Mouse (Mus musculus): ENCODE data around the gene B3galt6. TPM values are rescaled to one million over a fixed set of nuclear protein-coding genes. Genes with fewer than 3 reads are reported as not detected.

The B3galt6 gene
- total RNA-seq, 1 experiment from 2014 or later: 9.7 TPM

- no peak for DNase-seq
Observed at GRCm38 (mm10) chr4:155991211-155991907, 1.1 kb downstream of the B3galt6 start.

GRCm38 (mm10) chr4:155983788-155984187, 8.7 kb downstream of the B3galt6 start:
- no peak for DNase-seq

- DNase-seq: no peak
Observed at GRCm38 (mm10) chr4:155981436-155982082, 10.9 kb downstream of the B3galt6 start.

- DNase-seq: no peak
Observed at GRCm38 (mm10) chr4:155973239-155973638, 19.2 kb downstream of the B3galt6 start.

- no peak for DNase-seq
Observed at GRCm38 (mm10) chr4:155972651-155973050, 19.8 kb downstream of the B3galt6 start.

GRCm38 (mm10) chr4:155970286-155970685, 22.2 kb downstream of the B3galt6 start:
- DNase-seq: no peak

GRCm38 (mm10) chr4:155969043-155969653, 23.3 kb downstream of the B3galt6 start:
- DNase-seq: no peak

- DNase-seq: no peak
Observed at GRCm38 (mm10) chr4:155964396-155964795, 28.1 kb downstream of the B3galt6 start.

- no peak for DNase-seq
Observed at GRCm38 (mm10) chr4:155963106-155963505, 29.3 kb downstream of the B3galt6 start.

GRCm38 (mm10) chr4:155962167-155962971, 30.1 kb downstream of the B3galt6 start, which contains the start of gene C1qtnf12:
TSS of gene C1qtnf12 (plus strand) at chr4:155962318.
- peak; percentile 60 for DNase-seq

- DNase-seq: peak; percentile 71
Observed at GRCm38 (mm10) chr4:155959275-155959674, 33.2 kb downstream of the B3galt6 start.

GRCm38 (mm10) chr4:155955491-155955890, 37.0 kb downstream of the B3galt6 start:
- DNase-seq: no peak

GRCm38 (mm10) chr4:155947094-155947493, 45.4 kb downstream of the B3galt6 start:
- DNase-seq: no peak

- no peak for DNase-seq
Observed at GRCm38 (mm10) chr4:155944271-155944670, 48.2 kb downstream of the B3galt6 start.

- DNase-seq: peak; percentile 95
Observed at GRCm38 (mm10) chr4:155943534-155944249, 48.8 kb downstream of the B3galt6 start, which contains the start of gene Ube2j2. TSS of gene Ube2j2 (plus strand) at chr4:155943831.

GRCm38 (mm10) chr4:155943049-155943452, 49.4 kb downstream of the B3galt6 start:
- peak; percentile 8 for DNase-seq

Other genes with a start within 250 kb of the B3galt6 start
- gene Atad3a, start 231.6 kb downstream of the B3galt6 start, total RNA-seq (2021): 91.0 and 98.7 TPM in 2 replicates
- 2.6 and 3.7 TPM in 2 replicates for gene Vwa1, start 218.0 kb downstream of the B3galt6 start, total RNA-seq (2021)
- gene Tmem88b, start 206.8 kb downstream of the B3galt6 start, total RNA-seq (2021): 0.79 and 1.2 TPM in 2 replicates
- not detected in 2 replicates for gene Ankrd65, start 202.2 kb downstream of the B3galt6 start, total RNA-seq (2021)
- 126 and 163 TPM in 2 replicates for gene Mrpl20, start 189.8 kb downstream of the B3galt6 start, total RNA-seq (2021)
- 150 and 170 TPM in 2 replicates for gene Ccnl2, start 180.2 kb downstream of the B3galt6 start, total RNA-seq (2021)
- 135 and 160 TPM in 2 replicates for gene Aurkaip1, start 161.4 kb downstream of the B3galt6 start, total RNA-seq (2021)
- 38.1 and 50.3 TPM in 2 replicates for gene Mxra8, start 153.0 kb downstream of the B3galt6 start, total RNA-seq (2021)
- 63.2 and 64.6 TPM in 2 replicates for gene Dvl1, start 145.2 kb downstream of the B3galt6 start, total RNA-seq (2021)
- 0.52 and 0.55 TPM in 2 replicates for gene Tas1r3, start 129.3 kb downstream of the B3galt6 start, total RNA-seq (2021)
- 13.8 and 23.0 TPM in 2 replicates for gene Cptp, start 123.2 kb downstream of the B3galt6 start, total RNA-seq (2021)
- gene Ints11, start 123.1 kb downstream of the B3galt6 start, total RNA-seq (2021): 32.4 and 36.9 TPM in 2 replicates
- 36.3 and 38.8 TPM in 2 replicates for gene Pusl1, start 100.9 kb downstream of the B3galt6 start, total RNA-seq (2021)
- gene Acap3, start 100.8 kb downstream of the B3galt6 start, total RNA-seq (2021): 23.6 and 27.1 TPM in 2 replicates
- gene Ube2j2, start 48.8 kb downstream of the B3galt6 start, total RNA-seq (2021): 71.7 and 76.6 TPM in 2 replicates
- gene C1qtnf12, start 30.3 kb downstream of the B3galt6 start, total RNA-seq (2021): 70.6 and 77.9 TPM in 2 replicates
- gene Sdf4, start 223 bp upstream of the B3galt6 start, total RNA-seq (2021): 248 and 275 TPM in 2 replicates
- gene Tnfrsf4, start 21.2 kb upstream of the B3galt6 start, total RNA-seq (2021): 1.5 TPM in 1 of 2 replicates, not detected in the other
- gene Tnfrsf18, start 33.5 kb upstream of the B3galt6 start, total RNA-seq (2021): not detected in 2 replicates
- 0.61 TPM in 1 of 2 replicates, not detected in the other for gene Ttll10, start 66.8 kb upstream of the B3galt6 start, total RNA-seq (2021)
- 13.5 and 16.7 TPM in 2 replicates for gene 9430015G10Rik, start 117.3 kb upstream of the B3galt6 start, total RNA-seq (2021)
- gene Rnf223, start 137.9 kb upstream of the B3galt6 start, total RNA-seq (2021): 0.18 TPM in 1 of 2 replicates, not detected in the other
- gene Agrn, start 204.8 kb upstream of the B3galt6 start, total RNA-seq (2021): 33.7 and 46.7 TPM in 2 replicates
- gene Isg15, start 208.2 kb upstream of the B3galt6 start, total RNA-seq (2021): 1.8 and 7.2 TPM in 2 replicates
- 3.5 and 3.7 TPM in 2 replicates for gene AW011738, start 210.7 kb upstream of the B3galt6 start, total RNA-seq (2021)
- 3.3 and 4.1 TPM in 2 replicates for gene Perm1, start 223.2 kb upstream of the B3galt6 start, total RNA-seq (2021)
- 24.1 and 29.6 TPM in 2 replicates for gene Plekhn1, start 242.2 kb upstream of the B3galt6 start, total RNA-seq (2021)
- gene Noc2l, start 243.4 kb upstream of the B3galt6 start, total RNA-seq (2021): 45.4 and 52.4 TPM in 2 replicates